Mouse (Mus musculus): ENCODE measurements around the gene H3f3a.

Gene H3f3a

DNA sequence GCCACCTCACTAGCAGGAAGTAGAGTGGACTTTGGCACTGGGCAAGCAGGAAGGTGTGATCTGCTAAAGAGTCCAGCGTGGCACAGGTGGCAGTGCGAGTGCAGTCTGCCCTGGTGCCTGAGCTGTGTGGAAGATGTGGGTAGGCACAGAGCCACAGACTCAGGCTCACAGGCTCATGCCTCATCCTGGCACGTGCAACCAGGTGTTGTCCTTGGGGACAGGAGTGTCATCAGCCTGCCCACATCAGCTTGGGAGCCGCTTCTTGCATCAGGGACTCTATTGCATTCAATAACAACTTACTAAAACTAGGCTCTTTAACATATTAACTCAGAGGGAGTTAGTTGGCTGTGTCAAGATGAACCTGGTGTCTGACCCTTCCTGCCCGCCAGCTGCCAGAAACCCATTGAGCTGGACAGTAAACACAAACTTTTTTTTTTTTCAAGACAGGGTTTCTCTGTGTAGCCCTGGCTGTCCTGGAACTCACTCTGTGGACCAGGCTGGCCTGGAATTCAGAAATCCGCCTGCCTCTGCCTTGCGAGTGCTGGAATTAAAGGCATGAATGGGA, 55.7 kb downstream of the H3f3a start:
- DNase-seq (ENCODE audit: low spot score in 2 of 2) = no peak

- no peak for DNase-seq (ENCODE audit: low spot score in 2 of 2)
Measured at GRCm38 (mm10) chr1:180757252-180757955, 56.3 kb downstream of the H3f3a start.

GRCm38 (mm10) chr1:180756711-180757110, 57.0 kb downstream of the H3f3a start:
- DNase-seq (ENCODE audit: low spot score in 2 of 2) = no peak

- DNase-seq (ENCODE audit: low spot score in 2 of 2) = no peak
Measured at GRCm38 (mm10) chr1:180754376-180754775, 59.4 kb downstream of the H3f3a start.

DNA sequence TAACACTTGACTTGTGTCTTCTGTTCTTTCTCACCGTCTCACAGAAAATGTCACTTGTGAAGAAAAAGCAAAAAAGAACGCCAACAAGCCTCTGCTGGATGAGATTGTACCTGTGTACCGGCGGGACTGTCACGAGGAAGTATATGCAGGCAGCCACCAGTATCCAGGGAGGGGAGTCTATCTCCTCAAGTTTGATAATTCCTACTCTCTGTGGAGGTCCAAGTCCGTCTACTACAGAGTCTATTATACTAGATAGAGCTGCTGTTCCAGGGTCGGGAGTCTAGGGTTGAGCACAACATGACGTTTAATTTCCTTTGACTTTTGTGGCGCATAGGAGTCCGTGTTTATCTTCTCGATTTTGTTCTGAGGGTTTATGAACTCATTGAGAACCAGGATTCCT, 61.6 kb downstream of the H3f3a start:
- no peak for DNase-seq (ENCODE audit: low spot score in 2 of 2)
